Mouse (Mus musculus): ENCODE measurements around the gene Ankrd54. TPM values are rescaled to one million over a fixed set of nuclear protein-coding genes. Genes with fewer than 3 reads are reported as not detected.

Ankrd54 gene
- polyA plus RNA-seq, 1 experiment from 2014 or later = 43.6 TPM

GRCm38 (mm10) chr15:79056601-79057000, 6.1 kb downstream of the Ankrd54 start:
- DNase-seq (ENCODE audit: low spot score) (no peak), ATAC-seq (ENCODE audit: low read depth) (no peak)
- no peak overlapping the region for H3K4me3 ChIP-seq (ENCODE audit: low read depth, low read length)
- no peak overlapping the region for H3K27ac ChIP-seq (replicated peaks; ENCODE audit: low read depth, low read length)
- H3K4me2 ChIP-seq (ENCODE audit: low read depth, low read length) = no peak overlapping the region
- 83% methylated on average over 7 of the region's 7 CpGs for WGBS
- no peaks in the 10 kb centered on the region for H3K27me3 ChIP-seq (replicated peaks; ENCODE audit: control insufficient read depth, insufficient read depth, low read length)
- no peak overlapping the region for H3K9ac ChIP-seq (ENCODE audit: low read depth, low read length)
- 0 out of 2 replicates have a peak, but pooled peaks cover 5% of the 10 kb centered on the region for H3K4me1 ChIP-seq (ENCODE audit: control insufficient read depth, insufficient read depth, low read length)
- peaks cover 83% of the 10 kb centered on the region for H3K36me3 ChIP-seq (ENCODE audit: control insufficient read depth, insufficient read depth, low read length)
- no peaks in the 10 kb centered on the region for H3K9me3 ChIP-seq (ENCODE audit: control insufficient read depth, low read length)

GRCm38 (mm10) chr15:79052366-79052765, 10.3 kb downstream of the Ankrd54 start:
- H3K9me3 ChIP-seq (ENCODE audit: control insufficient read depth, low read length) = no peaks in the 10 kb centered on the region
- no peak overlapping the region for H3K9ac ChIP-seq (ENCODE audit: low read depth, low read length)
- H3K27ac ChIP-seq (replicated peaks; ENCODE audit: low read depth, low read length) = no peak overlapping the region
- H3K4me2 ChIP-seq (ENCODE audit: low read depth, low read length) = no peak overlapping the region
- DNase-seq (ENCODE audit: low spot score) (no peak), ATAC-seq (ENCODE audit: low read depth) (no peak)
- H3K4me1 ChIP-seq (ENCODE audit: control insufficient read depth, insufficient read depth, low read length) = no peaks in the 10 kb centered on the region
- 81% methylated on average over 2 of the region's 2 CpGs for WGBS
- H3K4me3 ChIP-seq (ENCODE audit: low read depth, low read length) = no peak overlapping the region
- no peaks in the 10 kb centered on the region for H3K27me3 ChIP-seq (replicated peaks; ENCODE audit: control insufficient read depth, insufficient read depth, low read length)
- peaks cover 48% of the 10 kb centered on the region for H3K36me3 ChIP-seq (ENCODE audit: control insufficient read depth, insufficient read depth, low read length)

DNA sequence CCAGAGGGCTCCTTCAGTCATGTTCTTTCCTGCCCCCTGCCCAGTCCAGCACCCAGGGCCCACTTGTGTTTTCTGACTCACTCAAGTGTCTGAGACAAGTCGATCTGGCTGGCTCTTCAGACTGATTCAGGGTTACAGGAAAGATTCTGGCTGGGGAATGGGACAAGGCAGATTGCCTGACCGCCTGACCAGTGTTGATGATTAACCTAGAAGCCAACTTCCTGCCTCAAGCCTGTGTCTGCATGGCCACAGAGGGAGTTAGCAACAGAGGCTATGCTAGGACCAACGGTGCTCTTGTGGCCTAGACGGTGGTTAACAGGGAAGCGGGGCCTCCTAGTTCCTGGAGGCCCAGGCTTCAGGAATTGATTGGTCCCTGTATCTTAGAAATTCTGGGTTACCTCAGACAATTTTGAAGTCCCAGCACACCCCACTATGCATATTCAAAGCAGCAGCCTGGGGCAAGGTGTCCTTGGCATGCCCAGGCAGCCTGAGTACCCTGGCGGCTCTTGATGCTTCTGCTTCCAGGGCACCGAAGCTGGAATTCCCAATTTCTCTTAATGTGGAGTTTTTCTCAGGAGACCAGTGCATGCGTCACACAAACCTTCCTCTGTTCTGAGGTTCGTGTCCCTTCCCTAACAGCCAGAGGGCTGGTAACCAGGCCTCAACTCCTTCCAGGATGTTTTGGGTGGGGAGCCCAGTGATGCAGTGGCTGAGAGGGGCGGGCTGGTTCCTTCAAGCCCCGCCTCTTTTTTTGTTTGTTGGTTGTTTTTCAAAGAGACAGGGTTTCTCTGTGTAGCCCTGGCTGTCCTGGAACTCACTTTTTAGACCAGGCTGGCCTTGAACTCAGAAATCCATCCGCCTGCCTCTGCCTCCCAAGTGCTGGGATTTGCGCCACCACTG, 11.0 kb downstream of the Ankrd54 start:
- WGBS = 57% methylated on average over 13 of the region's 13 CpGs
- ATAC-seq (ENCODE audit: low read depth) (no peak), DNase-seq (ENCODE audit: low spot score) (no peak)
- H3K27me3 ChIP-seq (replicated peaks; ENCODE audit: control insufficient read depth, insufficient read depth, low read length) = no peaks in the 10 kb centered on the region
- no peak overlapping the region for H3K27ac ChIP-seq (replicated peaks; ENCODE audit: low read depth, low read length)
- H3K4me1 ChIP-seq (ENCODE audit: control insufficient read depth, insufficient read depth, low read length) = no peaks in the 10 kb centered on the region
- H3K4me2 ChIP-seq (ENCODE audit: low read depth, low read length) = no peak overlapping the region
- H3K4me3 ChIP-seq (ENCODE audit: low read depth, low read length) = no peak overlapping the region
- H3K9ac ChIP-seq (ENCODE audit: low read depth, low read length) = no peak overlapping the region
- peaks cover 41% of the 10 kb centered on the region for H3K36me3 ChIP-seq (ENCODE audit: control insufficient read depth, insufficient read depth, low read length)
- H3K9me3 ChIP-seq (ENCODE audit: control insufficient read depth, low read length) = no peaks in the 10 kb centered on the region

- 76% methylated on average over 2 of the region's 2 CpGs for WGBS
- Histone ChIP-seq H3K36me3 (ENCODE audit: control insufficient read depth, insufficient read depth, low read length) (peaks cover 34% of the 10 kb centered on the region), H3K9ac (ENCODE audit: low read depth, low read length) (no peak overlapping the region), H3K27ac (replicated peaks; ENCODE audit: low read depth, low read length) (no peak overlapping the region), H3K9me3 (ENCODE audit: control insufficient read depth, low read length) (no peaks in the 10 kb centered on the region), H3K4me1 (ENCODE audit: control insufficient read depth, insufficient read depth, low read length) (no peaks in the 10 kb centered on the region), H3K4me2 (ENCODE audit: low read depth, low read length) (no peak overlapping the region), H3K27me3 (replicated peaks; ENCODE audit: control insufficient read depth, insufficient read depth, low read length) (no peaks in the 10 kb centered on the region), H3K4me3 (ENCODE audit: low read depth, low read length) (no peak overlapping the region)
- ATAC-seq (ENCODE audit: low read depth) (no peak), DNase-seq (ENCODE audit: low spot score) (no peak)
These were observed 11.7 kb downstream of the Ankrd54 start for GRCm38 (mm10) chr15:79050964-79051363.

GRCm38 (mm10) chr15:79050160-79050845, 12.4 kb downstream of the Ankrd54 start:
- no peak for DNase-seq (ENCODE audit: low spot score)
- Histone ChIP-seq H3K27me3 (replicated peaks; ENCODE audit: control insufficient read depth, insufficient read depth, low read length) (no peaks in the 10 kb centered on the region), H3K36me3 (ENCODE audit: control insufficient read depth, insufficient read depth, low read length) (peaks cover 27% of the 10 kb centered on the region), H3K4me3 (ENCODE audit: low read depth, low read length) (no peak overlapping the region), H3K9me3 (ENCODE audit: control insufficient read depth, low read length) (no peaks in the 10 kb centered on the region), H3K4me1 (ENCODE audit: control insufficient read depth, insufficient read depth, low read length) (no peaks in the 10 kb centered on the region), H3K27ac (replicated peaks; ENCODE audit: low read depth, low read length) (no peak overlapping the region), H3K9ac (ENCODE audit: low read depth, low read length) (no peak overlapping the region), H3K4me2 (ENCODE audit: low read depth, low read length) (no peak overlapping the region)
- 0 out of 2 replicates have a peak, but pooled peaks have one; percentile 22 for ATAC-seq (ENCODE audit: low read depth)
- WGBS = 55% methylated on average over 9 of the region's 9 CpGs

DNA sequence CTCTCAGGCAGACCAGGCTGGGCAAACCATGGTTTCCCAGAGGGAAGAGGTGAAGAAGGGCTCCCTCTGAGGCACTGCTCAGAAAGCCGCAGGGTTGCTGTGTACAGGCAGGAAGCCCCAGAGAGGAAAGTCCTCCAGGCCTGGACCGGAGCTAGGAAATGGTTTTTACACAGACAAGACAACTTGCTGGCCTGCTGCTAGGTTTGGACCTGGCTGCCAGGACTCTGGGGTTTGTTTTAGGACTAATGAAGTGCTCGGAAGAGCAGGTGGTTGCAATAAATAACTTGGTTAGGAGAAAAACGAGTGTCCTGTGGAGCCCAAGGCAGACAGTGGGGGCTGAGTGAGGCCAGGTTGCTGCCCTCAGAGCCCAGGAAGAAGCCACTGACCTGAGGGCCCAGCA, 14.5 kb downstream of the Ankrd54 start:
- no peak overlapping the region for H3K4me3 ChIP-seq (ENCODE audit: low read depth, low read length)
- peaks cover 7% of the 10 kb centered on the region for H3K27me3 ChIP-seq (replicated peaks; ENCODE audit: control insufficient read depth, insufficient read depth, low read length)
- H3K4me2 ChIP-seq (ENCODE audit: low read depth, low read length) = no peak overlapping the region
- DNase-seq (ENCODE audit: low spot score) (no peak), ATAC-seq (ENCODE audit: low read depth) (no peak)
- H3K9ac ChIP-seq (ENCODE audit: low read depth, low read length) = no peak overlapping the region
- H3K36me3 ChIP-seq (ENCODE audit: control insufficient read depth, insufficient read depth, low read length) = peaks cover 7% of the 10 kb centered on the region; the same call in 1 of the 2 replicates
- no peaks in the 10 kb centered on the region for H3K9me3 ChIP-seq (ENCODE audit: control insufficient read depth, low read length)
- WGBS = 59% methylated on average over 4 of the region's 4 CpGs
- no peaks in the 10 kb centered on the region for H3K4me1 ChIP-seq (ENCODE audit: control insufficient read depth, insufficient read depth, low read length)
- no peak overlapping the region for H3K27ac ChIP-seq (replicated peaks; ENCODE audit: low read depth, low read length)

- H3K4me3 ChIP-seq (ENCODE audit: low read depth, low read length) = no peak overlapping the region
- no peak overlapping the region for H3K4me2 ChIP-seq (ENCODE audit: low read depth, low read length)
- no peaks in the 10 kb centered on the region for H3K36me3 ChIP-seq (ENCODE audit: control insufficient read depth, insufficient read depth, low read length)
- no peak overlapping the region for H3K27ac ChIP-seq (replicated peaks; ENCODE audit: low read depth, low read length)
- DNase-seq (ENCODE audit: low spot score) = peak; percentile 41
- peaks cover 38% of the 10 kb centered on the region for H3K27me3 ChIP-seq (replicated peaks; ENCODE audit: control insufficient read depth, insufficient read depth, low read length)
- no peaks in the 10 kb centered on the region for H3K9me3 ChIP-seq (ENCODE audit: control insufficient read depth, low read length)
- WGBS = 16% methylated on average over 4 of the region's 4 CpGs
- peaks cover 11% of the 10 kb centered on the region; the same call in 1 of the 2 replicates for H3K4me1 ChIP-seq (ENCODE audit: control insufficient read depth, insufficient read depth, low read length)
- ATAC-seq (ENCODE audit: low read depth) = peak; percentile 20; the same call in 1 of the 2 replicates
- H3K9ac ChIP-seq (ENCODE audit: low read depth, low read length) = no peak overlapping the region
These were observed 17.9 kb downstream of the Ankrd54 start for GRCm38 (mm10) chr15:79044837-79045236.

- H3K27me3 ChIP-seq (replicated peaks; ENCODE audit: control insufficient read depth, insufficient read depth, low read length) = peaks cover 38% of the 10 kb centered on the region
- no peak overlapping the region for H3K27ac ChIP-seq (replicated peaks; ENCODE audit: low read depth, low read length)
- H3K4me2 ChIP-seq (ENCODE audit: low read depth, low read length) = peak overlapping the region; percentile 98
- WGBS = under 1% methylated on average over 77 of the region's 105 CpGs
- DNase-seq (ENCODE audit: low spot score) = peak; percentile 35
- H3K9ac ChIP-seq (ENCODE audit: low read depth, low read length) = peak overlapping the region; percentile 62
- H3K36me3 ChIP-seq (ENCODE audit: control insufficient read depth, insufficient read depth, low read length) = no peaks in the 10 kb centered on the region
- peaks cover 11% of the 10 kb centered on the region; the same call in 1 of the 2 replicates for H3K4me1 ChIP-seq (ENCODE audit: control insufficient read depth, insufficient read depth, low read length)
- H3K4me3 ChIP-seq (ENCODE audit: low read depth, low read length) = peak overlapping the region; percentile 56
- ATAC-seq (ENCODE audit: low read depth) = peak; percentile 26; the same call in 1 of the 2 replicates
- no peaks in the 10 kb centered on the region for H3K9me3 ChIP-seq (ENCODE audit: control insufficient read depth, low read length)
These were observed 19.8 kb downstream of the Ankrd54 start for GRCm38 (mm10) chr15:79042721-79043491.

All from embryonic facial prominence, embryonic 14.5 days (tissue).